Mouse (Mus musculus): ENCODE measurements around the gene Dtymk. TPM values are rescaled to one million over a fixed set of nuclear protein-coding genes. Genes with fewer than 3 reads are reported as not detected.

Dtymk gene
- 78.9 and 90.3 TPM in 2 replicates for polyA plus RNA-seq (2012)

DNA sequence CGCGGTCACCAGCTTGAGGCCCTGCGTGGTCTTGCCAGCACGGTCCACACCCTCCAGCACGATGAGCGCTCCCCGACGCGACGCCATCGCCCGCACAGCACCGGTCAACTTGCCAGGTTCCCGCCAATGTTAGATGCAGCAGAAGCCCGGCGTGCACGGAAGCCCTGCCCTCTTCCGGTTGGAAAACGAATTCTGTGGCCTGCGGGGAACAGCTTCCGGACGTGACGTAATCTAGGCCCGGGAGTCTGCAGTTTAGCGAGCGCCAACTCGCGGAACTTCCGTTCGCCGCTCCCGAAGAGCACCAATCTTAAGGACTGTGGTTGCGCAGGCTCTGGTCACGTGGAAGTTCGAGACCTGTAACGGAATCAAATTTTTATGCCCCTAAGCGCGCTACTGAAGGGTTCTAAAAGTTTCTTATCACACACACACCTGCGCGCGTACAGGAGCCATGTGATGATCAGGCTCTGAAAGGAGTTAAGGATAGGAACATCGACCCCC, at the start of gene Dtymk:
Dtymk (minus strand) TSS at position 194 of the 498 bp plus-strand sequence.

DNA sequence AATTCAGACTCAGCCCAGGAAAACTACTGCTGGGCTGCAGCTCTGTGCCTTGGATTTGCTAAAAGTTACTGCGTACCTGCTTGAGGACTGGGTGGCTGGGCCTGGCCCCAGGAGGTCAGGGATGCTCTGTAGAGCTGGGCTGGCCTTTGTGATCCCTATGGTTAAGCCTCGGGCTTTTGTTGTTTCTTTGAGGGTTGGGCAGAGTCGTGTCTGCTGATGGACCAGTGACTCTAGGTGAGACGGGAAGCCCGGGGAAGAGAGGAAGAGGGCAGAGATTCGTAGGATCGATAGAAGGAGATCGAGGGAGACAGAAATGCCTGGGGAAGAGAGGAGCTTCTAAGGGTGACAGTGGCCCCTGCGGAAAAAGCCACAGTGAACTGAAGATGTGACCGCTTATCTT, 22.9 kb upstream of the Dtymk start, which contains the start of gene D2hgdh:
D2hgdh (plus strand) TSS at position 301 of the 400 bp plus-strand sequence.

DNA sequence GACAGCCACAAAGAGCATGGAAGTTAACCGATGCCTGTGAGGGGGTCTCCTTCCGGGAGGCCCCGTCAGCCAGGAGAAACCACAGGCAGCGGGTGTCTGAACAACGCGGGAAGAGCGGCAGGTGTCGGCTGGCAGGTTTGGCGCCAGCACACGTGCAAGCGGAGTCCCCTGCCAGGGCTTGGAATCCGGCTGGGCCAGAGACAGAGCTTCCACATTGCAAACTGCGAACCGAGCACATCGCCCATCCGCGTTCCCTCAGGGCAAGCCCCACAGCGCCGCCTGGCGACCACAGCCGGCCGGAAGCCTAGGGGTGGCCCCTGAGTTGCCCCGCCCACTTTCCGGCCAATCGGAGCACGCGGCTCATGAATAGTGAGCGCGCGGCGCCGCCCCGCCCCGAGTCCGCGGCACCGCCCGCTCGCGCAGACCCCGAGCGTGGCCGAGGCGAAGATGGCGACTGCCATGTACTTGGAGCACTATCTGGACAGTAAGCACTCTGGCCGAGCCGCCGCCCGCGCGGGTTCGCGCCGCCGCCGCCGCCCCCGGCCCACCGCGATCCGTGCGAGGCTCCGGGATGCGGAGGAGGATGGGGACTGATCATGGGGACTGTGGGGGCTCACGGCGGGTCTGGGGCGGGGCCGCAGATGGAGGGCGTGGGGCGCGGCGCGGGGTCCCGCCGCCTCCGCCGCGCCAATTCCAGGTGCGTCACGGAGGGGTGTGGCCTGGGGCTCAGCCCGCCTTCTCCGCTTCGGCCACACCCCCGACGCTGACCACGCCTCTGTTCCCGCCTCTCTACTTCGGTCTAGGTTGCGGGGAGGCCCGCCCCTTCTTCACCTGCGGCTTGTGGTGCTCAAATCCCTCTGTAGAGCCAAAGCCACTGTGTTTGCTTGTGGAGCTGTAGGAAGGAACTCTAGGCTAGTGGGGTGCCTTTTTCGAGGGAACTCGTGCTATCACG, 2.1 kb upstream of the Dtymk start, which contains the start of gene Ing5:
Ing5 (plus strand) TSS at position 410 of the 952 bp plus-strand sequence.

DNA sequence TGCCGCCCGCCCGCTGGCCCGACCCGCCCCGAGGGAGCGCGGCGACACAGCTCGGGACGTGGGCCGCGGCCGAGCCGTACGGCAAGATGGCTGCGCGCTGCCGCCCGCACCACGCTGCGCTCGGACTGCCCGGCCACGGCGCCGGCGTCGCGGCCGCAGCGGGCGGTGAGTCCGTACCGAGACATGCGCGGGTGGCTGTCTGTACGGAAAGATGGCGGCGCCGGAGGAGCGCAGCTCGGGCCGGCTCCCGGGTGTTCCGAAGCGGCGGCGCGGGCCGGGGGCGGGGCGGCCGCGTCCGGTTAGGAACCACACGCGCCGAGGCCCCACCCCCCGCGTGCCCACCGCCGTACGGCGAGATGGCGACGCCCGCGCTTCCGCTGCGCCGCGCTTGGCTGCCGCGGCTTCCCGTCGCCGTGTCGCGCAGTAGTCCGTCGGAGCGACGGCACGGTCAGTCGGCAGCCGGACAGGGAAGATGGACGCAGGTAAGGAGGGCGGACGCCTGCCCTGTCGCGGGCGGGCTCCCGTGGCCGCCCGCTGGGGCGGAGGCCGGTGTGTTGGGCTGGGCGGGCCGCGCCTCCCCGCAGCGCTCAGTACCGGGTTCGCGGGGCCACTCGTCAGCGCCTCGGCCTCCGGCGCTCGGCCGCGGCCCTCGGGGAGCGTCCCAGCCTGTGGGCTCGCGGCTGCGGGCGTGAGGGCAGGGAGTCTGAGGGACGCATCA, 47.0 kb downstream of the Dtymk start, which contains the start of gene Thap4:
Thap4 (minus strand) TSS at position 292 of the 718 bp plus-strand sequence.

DNA sequence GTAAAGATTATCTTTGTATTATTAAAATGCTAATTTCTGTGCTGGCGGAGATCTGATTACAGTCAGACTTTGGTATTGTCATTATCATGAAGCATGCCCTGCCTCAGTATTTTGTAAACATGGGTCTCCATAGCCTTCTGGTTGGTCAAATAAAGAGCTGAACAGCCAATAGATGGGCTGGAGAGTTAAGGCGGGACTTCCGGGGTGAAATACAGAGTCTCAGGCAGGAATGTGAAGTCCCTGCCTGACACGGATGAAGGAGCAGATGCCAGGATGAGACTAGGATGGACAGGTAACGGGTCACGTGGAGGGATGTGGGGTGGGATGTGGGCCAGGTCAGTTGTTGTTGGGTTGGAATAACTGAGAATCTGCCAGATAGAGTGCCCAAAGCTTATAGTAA, 50.4 kb downstream of the Dtymk start, which contains the start of gene Atg4b:
Atg4b (plus strand) TSS at position 211 of the 400 bp plus-strand sequence.

Other genes starting within 250 kb of the Dtymk start
- gene Stk25, start 143.3 kb downstream of the Dtymk start, polyA plus RNA-seq (2012) = 28.1 and 31.0 TPM in 2 replicates
- 1.6 and 2.7 TPM in 2 replicates for gene Bok, start 116.3 kb downstream of the Dtymk start, polyA plus RNA-seq (2012)
- gene Atg4b, start 50.4 kb downstream of the Dtymk start, polyA plus RNA-seq (2012) = 5.5 and 6.0 TPM in 2 replicates
- 62.1 and 66.7 TPM in 2 replicates for gene Thap4, start 47.1 kb downstream of the Dtymk start, polyA plus RNA-seq (2012)
- 1.8 TPM in 2 replicates for gene Ing5, start 2.0 kb upstream of the Dtymk start, polyA plus RNA-seq (2012)
- 3.7 and 4.3 TPM in 2 replicates for gene D2hgdh, start 23.0 kb upstream of the Dtymk start, polyA plus RNA-seq (2012)
- gene Gal3st2, start 59.4 kb upstream of the Dtymk start, polyA plus RNA-seq (2012) = not detected in 2 replicates
- gene Gal3st2b, start 116.4 kb upstream of the Dtymk start, polyA plus RNA-seq (2012) = not detected in 2 replicates
- 0.01 TPM in 2 replicates for gene Gal3st2c, start 188.6 kb upstream of the Dtymk start, polyA plus RNA-seq (2012)
- not detected in 2 replicates for gene Neu4, start 218.5 kb upstream of the Dtymk start, polyA plus RNA-seq (2012)

Data from megakaryocyte-erythroid progenitor cell, adult 5 weeks (primary cell).